Mouse (Mus musculus) small intestine, adult 2 months (tissue): ENCODE measurements at regions not wholly inside any gene's neighbourhood (a gene's known extent, or its start where the extent isn't known, plus 50 kb on each side); places are given as distances from the start of the nearest gene placed in this dataset.

ENCODE experiments used
- H3K27ac ChIP-seq: fragments of 200-500 bp; 2 replicates; pipeline ENCODE4 v1.5.1; 2012; ENCODE audit warnings: low read depth, low read length, control low read depth, inconsistent platforms; ENCODE audit not compliant: insufficient read depth
- H3K27me3 ChIP-seq: fragments of 200-500 bp; 2 replicates; pipeline ENCODE4 v1.6.1; 2012; ENCODE audit warnings: mild to moderate bottlenecking, moderate library complexity, low read length, inconsistent platforms; ENCODE audit not compliant: control insufficient read depth, insufficient read depth
- H3K36me3 ChIP-seq: fragments of 200-500 bp; 2 replicates; pipeline ENCODE4 v1.6.1; 2012; ENCODE audit warnings: mild to moderate bottlenecking, low read length, control low read depth, inconsistent platforms; ENCODE audit not compliant: control insufficient read depth, insufficient read depth
- H3K4me1 ChIP-seq: fragments of 200-500 bp; 2 replicates; pipeline ENCODE4 v1.6.1; 2012; ENCODE audit warnings: low read length, inconsistent platforms, mixed read lengths; ENCODE audit not compliant: control insufficient read depth, insufficient read depth, insufficient read length
- H3K4me3 ChIP-seq: fragments of 200-500 bp; 2 replicates; pipeline ENCODE4 v1.5.1; 2012; ENCODE audit warnings: low read depth, mild to moderate bottlenecking, control low read depth, inconsistent platforms, low read length, moderate library complexity
- CTCF ChIP-seq: fragments of 200-500 bp; IDR thresholded peaks from 2 replicates; pipeline ENCODE4 v1.5.1; 2012; ENCODE audit warnings: low read depth, mild to moderate bottlenecking, control low read depth, inconsistent platforms, low read length, moderate library complexity, mixed read lengths; ENCODE audit not compliant: insufficient replicate concordance, insufficient read length; ENCODE audit errors: extremely low read depth
- POLR2A ChIP-seq: fragments of 200-500 bp; IDR thresholded peaks from 2 replicates; pipeline ENCODE4 v1.6.1; 2012; ENCODE audit warnings: low read depth, mild to moderate bottlenecking, control low read depth, inconsistent platforms, low read length, moderate library complexity
- WGBS: fragments of 180-500 bp; shearing (Covaris S2); methylation state at CpG from one replicate; pipeline ENCODE4 v1.1.7; 2018; 5-methylcytosine and 5-hydroxymethylcytosine counted together

DNA sequence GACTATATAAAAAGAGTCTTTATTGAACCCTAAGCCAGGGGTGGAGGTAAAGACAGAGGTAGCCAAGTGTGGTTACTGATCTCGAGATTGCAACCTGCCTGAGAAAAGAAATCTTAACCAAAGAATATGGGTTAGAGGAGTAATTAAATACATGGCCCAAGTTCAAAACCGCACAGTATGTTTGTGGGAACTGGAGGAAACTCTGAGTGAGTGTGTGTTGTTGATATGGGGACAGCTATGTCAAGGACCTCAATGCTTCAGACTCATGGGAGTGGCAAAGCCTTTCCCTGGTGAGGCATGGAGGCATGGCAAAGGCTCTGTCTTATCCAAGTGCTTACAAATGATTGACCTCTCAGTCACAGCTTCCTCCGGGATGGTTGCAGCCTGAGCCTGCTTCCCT, 127.7 kb upstream of the Tank start:
- no peaks in the 10 kb centered on the region for H3K27me3 ChIP-seq
- no peak overlapping the region for H3K27ac ChIP-seq
- H3K36me3 ChIP-seq = no peaks in the 10 kb centered on the region
- TF ChIP-seq CTCF (no peak), POLR2A (no peak)
- peaks cover 2% of the 10 kb centered on the region; the same call in 1 of the 2 replicates for H3K4me1 ChIP-seq
- H3K4me3 ChIP-seq = no peak overlapping the region
- 19% methylated on average over 3 of the region's 3 CpGs for WGBS

DNA sequence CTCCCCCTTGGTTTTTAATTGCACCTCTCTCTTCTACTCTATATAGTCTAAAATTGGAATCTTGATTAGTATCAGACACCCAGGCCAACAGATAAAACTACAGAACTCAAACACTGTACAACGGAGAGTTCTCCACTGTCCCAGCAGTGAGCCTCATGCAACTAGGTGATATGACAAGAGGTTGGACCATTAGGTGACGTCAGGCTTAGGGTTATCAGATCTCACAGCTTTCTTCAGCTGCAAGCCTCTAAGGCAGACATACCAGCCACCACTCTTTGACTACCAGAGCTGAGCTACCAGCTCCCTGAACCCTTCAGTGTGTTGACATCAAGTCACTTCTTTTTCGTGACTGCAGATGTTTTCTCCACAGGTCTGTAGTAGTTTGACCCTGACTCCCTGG, 141.8 kb upstream of the Tank start:
- 71% methylated on average over 3 of the region's 3 CpGs for WGBS
- H3K27me3 ChIP-seq = no peaks in the 10 kb centered on the region
- no peak overlapping the region for H3K27ac ChIP-seq
- H3K36me3 ChIP-seq = no peaks in the 10 kb centered on the region
- no peak overlapping the region for H3K4me3 ChIP-seq
- no peak for TF ChIP-seq CTCF
- TF ChIP-seq POLR2A = no peak
- no peaks in the 10 kb centered on the region for H3K4me1 ChIP-seq

DNA sequence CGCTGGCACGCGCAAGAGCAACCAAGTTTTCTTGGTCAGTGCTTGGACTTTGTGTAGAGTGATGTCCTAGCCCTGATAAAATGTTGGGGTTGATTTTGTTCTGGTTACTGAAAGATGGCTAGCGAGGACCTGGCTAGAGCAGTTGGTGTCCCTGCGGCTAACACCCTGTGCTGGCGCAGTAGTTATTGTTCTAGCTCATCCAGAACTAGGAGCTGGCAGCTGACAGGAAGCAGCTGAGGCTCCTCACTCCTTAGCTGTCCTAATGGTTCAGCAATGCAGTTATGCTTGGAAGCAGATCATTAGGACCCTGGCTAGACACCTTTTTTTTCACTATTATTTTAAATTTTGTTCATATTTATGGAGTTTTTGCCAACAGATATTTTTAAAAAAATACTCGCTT, 170.5 kb upstream of the Tank start:
- H3K27me3 ChIP-seq = no peaks in the 10 kb centered on the region
- H3K27ac ChIP-seq = no peak overlapping the region
- no peaks in the 10 kb centered on the region for H3K4me1 ChIP-seq
- WGBS = 94% methylated on average over 7 of the region's 7 CpGs
- H3K36me3 ChIP-seq = no peaks in the 10 kb centered on the region
- H3K4me3 ChIP-seq = no peak overlapping the region
- no peak for TF ChIP-seq CTCF
- no peak for TF ChIP-seq POLR2A

- no peak overlapping the region for H3K27ac ChIP-seq
- no peaks in the 10 kb centered on the region for H3K4me1 ChIP-seq
- H3K27me3 ChIP-seq = no peaks in the 10 kb centered on the region
- H3K4me3 ChIP-seq = no peak overlapping the region
- TF ChIP-seq CTCF (no peak), POLR2A (no peak)
- H3K36me3 ChIP-seq = no peaks in the 10 kb centered on the region
- 85% methylated on average over 8 of the region's 8 CpGs for WGBS
Observed at GRCm38 (mm10) chr2:61406104-61406751, 172.2 kb upstream of the Tank start.

GRCm38 (mm10) chr2:61405261-61405660, 173.1 kb upstream of the Tank start:
- H3K27me3 ChIP-seq = no peaks in the 10 kb centered on the region
- no peaks in the 10 kb centered on the region for H3K36me3 ChIP-seq
- TF ChIP-seq CTCF (no peak), POLR2A (no peak)
- no peaks in the 10 kb centered on the region for H3K4me1 ChIP-seq
- no peak overlapping the region for H3K27ac ChIP-seq
- no peak overlapping the region for H3K4me3 ChIP-seq
- WGBS = 66% methylated on average over 4 of the region's 4 CpGs

DNA sequence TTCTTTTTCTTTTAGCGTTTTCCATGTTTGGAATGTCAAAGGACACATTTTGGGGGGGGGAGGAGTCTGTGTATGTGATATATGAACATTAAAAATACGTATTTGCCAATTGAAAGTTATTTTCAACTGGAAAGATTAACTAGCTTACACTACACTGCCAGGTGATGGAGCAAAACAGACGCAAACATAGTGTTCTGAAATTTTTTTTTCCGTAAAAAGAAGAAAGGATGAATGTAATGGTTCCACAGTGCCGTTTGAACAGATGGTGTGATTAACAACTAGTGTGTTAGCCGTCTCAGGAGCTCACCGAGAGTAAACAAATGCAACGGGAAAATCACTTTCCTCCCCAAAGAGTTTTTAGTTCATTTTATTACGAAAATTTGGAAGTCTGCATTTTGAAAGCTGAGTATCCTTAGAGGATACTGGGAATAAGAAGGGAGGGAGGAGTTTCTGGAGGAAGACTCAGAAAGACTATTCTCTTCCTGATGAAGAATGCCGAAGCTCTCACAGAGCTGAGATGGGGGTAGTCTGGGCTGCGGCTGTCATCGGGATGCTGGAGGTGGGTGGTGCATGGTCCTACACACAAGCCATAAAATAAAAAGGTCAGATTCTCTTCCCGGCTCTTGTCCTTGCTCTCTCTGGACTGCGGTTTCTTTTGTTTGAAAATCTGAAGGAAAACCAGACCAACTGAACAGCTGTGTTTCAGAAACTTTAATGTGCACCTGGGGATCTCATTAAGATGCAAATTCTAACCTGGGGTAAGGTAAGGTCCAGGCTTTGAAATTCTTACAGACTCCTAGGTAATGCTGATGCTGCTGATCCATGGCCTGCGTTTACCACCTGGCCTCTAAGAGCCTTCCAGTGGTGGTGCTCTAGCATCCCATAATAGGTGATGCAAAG, 175.5 kb upstream of the Tank start:
- Histone ChIP-seq H3K27ac (no peak overlapping the region), H3K4me1 (no peaks in the 10 kb centered on the region), H3K4me3 (no peak overlapping the region), H3K36me3 (no peaks in the 10 kb centered on the region), H3K27me3 (no peaks in the 10 kb centered on the region)
- TF ChIP-seq POLR2A (no peak), CTCF (no peak)
- WGBS = 13% methylated on average over 15 of the region's 15 CpGs
